Mouse (Mus musculus) testis, postnatal 10 days (tissue): Measurements from ENCODE around the gene Fbxo39.

Source experiments
- DNase-seq: peaks from one replicate; pipeline ENCODE4 v3.0.0; 2021; ENCODE audit warnings: low spot score

Fbxo39 gene

GRCm38 (mm10) chr11:72363523-72364240 is 49.4 kb downstream of the Fbxo39 start:
- DNase-seq = no peak

GRCm38 (mm10) chr11:72364526-72364925 is 50.3 kb downstream of the Fbxo39 start:
- DNase-seq = no peak

GRCm38 (mm10) chr11:72366126-72366525 is 51.9 kb downstream of the Fbxo39 start:
- DNase-seq = no peak

- no peak for DNase-seq
These were observed 53.9 kb downstream of the Fbxo39 start for GRCm38 (mm10) chr11:72367934-72368674.
